Mouse (Mus musculus) gastrocnemius, postnatal 36 days (tissue): ENCODE measurements around the gene Tmem150a. TPM values are rescaled to one million over a fixed set of nuclear protein-coding genes. Genes with fewer than 3 reads are reported as not detected.
A peak's percentile ranks its signal among the peaks of the same experiment; 100 is the strongest.

Experiments used
- DNase-seq, 2 experiments: peaks; one replicate each; pipeline ENCODE4 v3.0.0; 2022
- intact Hi-C: fragments of 180-260 bp; cut with DNase I; formaldehyde crosslinking; loops from one replicate; pipeline ENCODE4 v1.15.1; 2025
- long read RNA-seq, 2 experiments: library from polyadenylated mRNA; stranded (forward); transcript quantifications; one replicate each; pipeline ENCODE4 v2.0.0; 2021
- total RNA-seq, 2 experiments: library from RNA; stranded (reverse); gene quantifications; 2 replicates each; pipeline ENCODE4 v1.2.3; 2021

Gene Tmem150a
- 10 to 100 TPM; 16.9 to 18.8 TPM for total RNA-seq
- long read RNA-seq, experiment 1, transcript Tmem150a-201 (8 exons, 1,546 nt): major isoform, 7 of 14 reads
- long read RNA-seq, experiment 1, partial matches to known transcripts: 0 of 14 reads
- long read RNA-seq, experiment 1, other reads (novel, unspliced or antisense): 7 of 14 reads
- long read RNA-seq, experiment 2, transcript Tmem150a-201 (8 exons, 1,546 nt): major isoform, 16 of 25 reads
- long read RNA-seq, experiment 2, partial matches to known transcripts: 4 of 25 reads
- long read RNA-seq, experiment 2, other reads (novel, unspliced or antisense): 5 of 25 reads

DNA sequence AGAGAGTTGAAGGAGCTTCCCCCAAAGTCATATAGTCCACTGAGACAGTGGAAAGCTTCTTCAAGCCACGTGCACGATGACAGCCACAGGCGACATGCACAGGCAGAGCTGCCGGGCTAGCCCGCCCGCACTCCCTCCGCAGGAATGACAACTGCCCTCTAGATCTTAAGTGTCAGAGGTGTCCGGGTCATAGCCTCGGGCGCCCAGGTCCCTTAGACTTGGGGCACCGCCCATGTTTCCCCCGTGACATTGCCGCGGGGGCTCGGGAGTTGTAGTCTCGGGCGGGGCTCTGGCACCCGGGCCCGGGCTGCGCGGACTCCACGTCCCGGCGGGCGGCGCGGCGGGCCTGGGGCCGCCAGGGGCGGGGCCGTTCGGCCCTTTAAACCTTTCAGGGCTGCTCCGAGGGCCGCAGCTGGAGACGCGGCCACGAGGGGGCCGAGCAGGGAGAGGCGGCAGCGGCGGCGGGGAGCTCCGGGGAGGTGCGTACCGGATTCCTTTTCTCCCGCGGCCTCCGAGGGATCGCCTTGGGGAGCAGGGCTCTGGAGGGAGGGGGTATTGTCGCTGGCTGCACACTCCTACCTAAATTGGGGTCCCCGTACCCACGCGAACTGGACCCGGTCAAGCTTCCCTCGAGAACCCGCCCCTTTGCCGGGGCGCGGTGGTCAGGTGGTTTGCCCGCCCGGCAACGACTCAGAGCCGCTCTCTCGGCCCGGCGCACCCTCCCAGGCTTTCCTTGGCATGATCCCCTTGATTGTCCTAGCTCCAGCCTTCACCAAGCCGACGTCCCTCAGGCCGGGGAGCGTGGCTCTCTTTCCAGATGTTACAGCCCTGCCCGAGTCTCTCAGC lies at the start of gene Tmem150a:
TSS of gene Tmem150a (plus strand) at position 382 of the 846 bp plus-strand sequence.
- intact Hi-C loops: no loop called here
- peak; percentile 81 to 90 for DNase-seq

DNA sequence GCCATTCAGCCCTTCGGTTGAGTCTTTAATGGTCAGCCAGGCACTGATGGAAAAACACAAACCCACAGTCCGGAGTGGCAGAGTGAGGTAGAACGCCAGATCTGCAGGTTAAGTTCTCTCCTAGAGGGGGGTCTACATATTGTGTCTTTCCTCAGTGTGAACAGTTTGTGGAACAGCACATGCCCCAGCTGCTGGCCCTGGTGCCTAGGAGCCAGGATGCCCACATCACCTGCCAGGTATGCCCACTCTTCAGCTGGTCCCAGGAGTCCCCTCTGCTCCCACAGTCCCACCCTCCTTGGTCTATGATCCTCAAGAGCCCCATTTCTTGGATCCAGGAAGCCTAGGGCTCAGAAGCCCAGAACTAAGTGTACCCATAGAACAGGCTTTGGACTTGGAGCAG lies 43.0 kb upstream of the Tmem150a start:
- no peak for DNase-seq
- intact Hi-C loops: no loop called here

DNA sequence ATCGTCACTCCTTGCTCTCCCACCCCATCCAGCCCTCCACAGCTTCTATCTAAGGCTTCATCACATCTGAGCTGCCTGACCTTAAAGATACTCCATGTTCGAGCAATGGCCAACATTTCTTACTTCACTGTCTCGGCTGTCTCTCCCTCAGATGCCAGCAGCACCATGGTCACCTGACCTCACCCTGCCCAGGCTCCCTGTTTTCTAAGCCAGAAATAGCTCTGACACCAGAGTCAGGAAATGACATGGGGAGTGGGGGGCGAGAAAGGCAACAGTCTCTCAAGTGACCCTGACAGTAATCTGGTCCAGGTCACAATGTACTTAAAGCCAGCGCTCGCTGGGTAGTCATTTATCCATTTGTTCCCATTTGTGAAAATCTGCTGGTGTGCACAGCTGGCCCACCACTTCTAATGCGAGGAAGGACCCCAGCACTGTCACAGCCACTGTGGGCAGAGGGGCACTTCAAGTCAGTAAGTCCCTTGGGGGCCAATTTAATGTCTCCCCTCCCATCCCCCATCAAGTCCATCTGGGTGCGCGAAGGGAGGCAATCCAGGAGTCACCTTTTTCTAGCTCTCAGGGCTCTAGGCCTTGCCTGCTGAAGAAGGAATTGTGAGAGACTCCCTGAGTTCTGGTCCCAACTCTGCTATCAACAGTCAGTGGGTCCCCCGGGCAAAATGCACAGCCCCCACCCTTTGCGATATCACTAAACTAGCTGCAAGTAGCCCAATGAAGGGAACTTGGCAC lies 42.0 kb upstream of the Tmem150a start:
- DNase-seq: no peak
- intact Hi-C loops: no loop called here

DNA sequence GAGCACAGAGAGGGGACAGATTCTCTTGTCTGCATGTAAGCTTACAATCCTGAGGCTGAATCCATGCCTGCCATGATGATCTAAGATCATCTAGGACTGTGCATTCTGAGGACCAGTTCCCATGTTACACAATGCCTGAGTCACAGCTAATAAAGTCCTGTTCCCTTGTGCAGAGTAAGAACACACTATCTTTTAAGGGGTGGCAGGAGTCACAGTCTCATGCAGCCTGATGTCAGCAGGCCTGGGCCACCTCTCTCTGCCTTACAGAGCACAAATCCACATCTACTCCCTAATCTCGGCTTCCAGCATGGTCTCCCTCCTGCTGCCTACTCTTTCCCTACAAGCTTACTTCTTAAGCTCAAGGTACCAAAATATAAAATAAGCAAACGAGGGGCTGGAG lies 39.9 kb upstream of the Tmem150a start:
- no peak for DNase-seq
- intact Hi-C loops: no loop called here

GRCm38 (mm10) chr6:72316044-72316443 lies 39.2 kb upstream of the Tmem150a start:
- intact Hi-C loops: no loop called here
- no peak for DNase-seq

DNA sequence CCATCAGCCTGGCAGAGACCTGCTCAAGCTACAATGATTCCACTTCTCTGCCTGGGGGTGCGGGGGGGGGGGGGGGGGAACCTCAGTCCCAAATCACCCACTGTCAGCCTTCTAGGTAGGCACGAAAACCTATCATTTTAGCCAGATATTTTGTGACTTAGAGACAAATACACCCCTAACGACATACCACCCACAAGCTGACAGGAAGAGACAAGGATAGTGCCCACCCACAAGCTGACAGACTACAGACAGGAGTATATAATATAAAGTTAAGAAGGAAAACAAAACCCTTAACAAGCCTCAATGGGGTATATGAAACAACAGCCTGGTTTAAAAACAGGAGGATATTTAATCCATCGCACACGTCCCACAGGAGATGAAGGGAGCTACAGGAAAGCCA lies 36.8 kb upstream of the Tmem150a start:
- intact Hi-C loops: loop anchor here (2.0 kb wide), 1 partner anchor 34 kb away; no protein-coding TSS in a partner anchor

GRCm38 (mm10) chr6:72319019-72319418 lies 36.2 kb upstream of the Tmem150a start:
- peak in 1 of 2 experiments; percentile 26 for DNase-seq
- intact Hi-C loops: loop anchor here (2.0 kb wide), 1 partner anchor 34 kb away; no protein-coding TSS in a partner anchor

More for the DNA sequence above, 36.8 kb upstream of the Tmem150a start:
- DNase-seq: no peak

GRCm38 (mm10) chr6:72322936-72323335 lies 32.3 kb upstream of the Tmem150a start:
- intact Hi-C loops: no loop called here
- DNase-seq: no peak

GRCm38 (mm10) chr6:72323786-72324508 lies 31.3 kb upstream of the Tmem150a start:
- intact Hi-C loops: no loop called here

GRCm38 (mm10) chr6:72326274-72326673 lies 29.0 kb upstream of the Tmem150a start:
- intact Hi-C loops: no loop called here
- no peak for DNase-seq

More at GRCm38 (mm10) chr6:72323786-72324508, 31.3 kb upstream of the Tmem150a start:
- DNase-seq: no peak

DNA sequence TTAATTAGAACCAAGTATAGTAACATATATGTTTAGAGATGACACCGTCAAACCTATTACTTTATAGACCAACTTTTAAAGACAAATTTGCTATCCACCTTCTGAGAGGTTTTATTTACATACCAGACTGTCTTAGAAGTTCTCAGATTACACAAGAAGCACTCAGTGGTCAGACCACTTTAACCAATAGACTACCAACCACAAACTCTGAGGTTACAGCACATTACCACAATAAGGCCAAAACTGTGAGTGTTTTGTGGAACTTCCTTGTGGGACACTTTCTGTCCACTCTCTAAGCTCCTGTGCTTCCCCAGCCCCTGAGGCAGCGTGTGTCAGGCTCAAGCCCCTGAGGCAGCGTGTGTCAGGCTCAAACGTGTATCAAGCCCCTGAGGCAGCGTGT lies 26.2 kb upstream of the Tmem150a start:
- intact Hi-C loops: no loop called here
- DNase-seq: no peak

GRCm38 (mm10) chr6:72330133-72330532 lies 25.1 kb upstream of the Tmem150a start:
- intact Hi-C loops: no loop called here
- DNase-seq: no peak

DNA sequence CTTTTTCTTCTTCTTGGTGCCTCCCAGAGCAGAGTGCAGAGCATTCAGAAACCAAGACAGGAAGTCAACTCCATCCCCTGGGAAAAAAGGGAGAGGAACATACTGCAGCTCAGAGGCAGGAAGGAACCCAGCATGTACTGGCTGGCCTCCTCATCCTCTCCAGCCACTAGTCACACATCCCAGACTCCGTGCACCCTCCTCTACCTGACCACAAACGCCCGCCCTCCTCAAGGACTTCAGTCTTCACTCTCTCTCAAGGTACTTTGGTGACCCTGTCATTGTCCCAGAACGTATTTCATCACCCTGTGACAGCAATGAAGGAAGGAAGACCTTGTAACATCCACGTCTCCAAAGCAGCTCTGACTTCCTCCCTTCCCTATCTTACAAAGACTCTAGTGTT lies 22.1 kb upstream of the Tmem150a start:
- DNase-seq: no peak
- intact Hi-C loops: no loop called here

DNA sequence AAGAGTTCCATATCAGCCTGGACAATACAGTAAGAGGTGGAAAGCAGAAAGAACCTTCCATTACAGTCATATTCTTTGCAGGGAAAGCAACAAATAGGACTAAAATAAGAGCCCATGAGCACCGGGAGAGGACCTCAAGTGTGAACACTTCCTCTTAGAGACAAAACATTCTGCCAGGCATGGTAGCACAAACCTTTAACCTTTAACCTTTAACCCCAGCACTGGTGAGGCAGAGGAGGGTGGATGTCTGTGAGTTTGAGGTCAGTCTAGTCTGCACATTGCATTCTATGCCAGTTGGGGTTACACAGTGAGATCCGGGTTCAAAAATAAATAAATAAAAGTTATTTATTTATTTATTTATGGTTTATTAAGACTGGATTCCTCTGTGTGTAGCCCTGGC lies 14.8 kb upstream of the Tmem150a start:
- intact Hi-C loops: no loop called here
- DNase-seq: no peak

DNA sequence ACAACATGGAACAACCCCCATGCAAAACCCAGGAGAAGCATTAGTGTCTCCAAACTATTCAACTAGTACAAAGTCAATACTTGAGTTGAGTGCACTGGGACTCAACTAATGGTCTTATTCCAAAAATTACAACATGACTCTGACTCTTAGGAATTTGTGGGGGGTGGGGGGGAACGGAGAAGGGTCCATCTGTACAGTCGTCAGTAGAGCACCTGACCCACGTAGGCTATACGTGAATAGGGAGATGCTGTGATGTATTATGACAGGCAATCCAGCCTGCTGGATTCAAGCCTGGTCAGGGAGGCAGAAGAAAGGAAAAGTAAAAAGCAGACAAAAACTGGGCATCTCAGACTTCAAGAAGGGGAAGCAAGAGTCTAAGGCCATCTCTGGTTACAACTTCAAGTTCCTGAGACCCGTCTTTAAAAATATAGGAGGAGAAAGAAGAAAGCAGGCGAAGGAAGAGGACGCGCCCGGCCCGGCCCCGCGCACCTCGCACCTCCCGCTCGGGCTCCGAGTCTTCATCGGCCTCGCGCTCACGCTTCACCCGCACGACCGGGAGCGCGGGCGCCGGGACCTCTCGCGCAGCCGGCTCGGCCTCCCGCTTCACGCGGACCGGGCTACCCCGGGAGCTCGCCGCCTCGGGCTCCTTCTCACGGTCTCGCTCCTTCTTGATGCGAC lies 10.7 kb upstream of the Tmem150a start:
- no peak for DNase-seq
- intact Hi-C loops: no loop called here

- intact Hi-C loops: no loop called here
- peak; percentile 82 to 90 for DNase-seq
Measured at GRCm38 (mm10) chr6:72345074-72345567, 10.1 kb upstream of the Tmem150a start, which contains the start of gene Usp39. TSS of gene Usp39 (minus strand) at chr6:72345184.

- no peak for DNase-seq
- intact Hi-C loops: no loop called here
Measured at GRCm38 (mm10) chr6:72345633-72346032, 9.6 kb upstream of the Tmem150a start.

GRCm38 (mm10) chr6:72346261-72346660 lies 9.0 kb upstream of the Tmem150a start:
- intact Hi-C loops: no loop called here
- DNase-seq: no peak

- intact Hi-C loops: no loop called here
- peak; percentile 70 for DNase-seq
Measured at GRCm38 (mm10) chr6:72347166-72347941, 7.9 kb upstream of the Tmem150a start, which contains the start of gene 0610030E20Rik. TSS of gene 0610030E20Rik (plus strand) at chr6:72347317.
